Mouse (Mus musculus) hindbrain, embryonic 14.5 days (tissue): ENCODE measurements around the gene Rap1gds1. TPM values are rescaled to one million over a fixed set of nuclear protein-coding genes. Genes with fewer than 3 reads are reported as not detected.

Experiments used
- ATAC-seq: fragments of 200-750 bp; cut with Nextera tagmentation; 2 replicates; pipeline ENCODE4 v1.8.0; 2017; ENCODE audit warnings: moderate number of reproducible peaks, mild to moderate bottlenecking, moderate TSS enrichment, moderate library complexity; ENCODE audit not compliant: low FRiP score
- DNase-seq: peaks from one replicate; pipeline ENCODE4 v3.0.0-alpha.2; 2015; ENCODE audit warnings: low spot score
- H3K27ac ChIP-seq: fragments of 300-500 bp; sonication (generic); 2 replicates; pipeline ENCODE4 v1.5.1; 2014; ENCODE audit warnings: mild to moderate bottlenecking, moderate library complexity
- H3K27me3 ChIP-seq: fragments of 300-500 bp; sonication (generic); 2 replicates; pipeline ENCODE4 v1.6.1; 2014; ENCODE audit warnings: mild to moderate bottlenecking, low read length, mixed read lengths; ENCODE audit not compliant: control insufficient read depth, insufficient read depth
- H3K36me3 ChIP-seq: fragments of 300-500 bp; sonication (generic); replicated peaks from 2 replicates; pipeline ENCODE4 v1.6.1; 2014; ENCODE audit not compliant: control insufficient read depth, insufficient read depth
- H3K4me1 ChIP-seq: fragments of 300-500 bp; sonication (generic); replicated peaks from 2 replicates; pipeline ENCODE4 v1.6.1; 2014; ENCODE audit warnings: antibody characterized with exemption, low read length, mixed read lengths; ENCODE audit not compliant: control insufficient read depth, insufficient read depth
- H3K4me2 ChIP-seq: fragments of 300-500 bp; sonication (generic); replicated peaks from 2 replicates; pipeline ENCODE4 v1.6.1; 2014; ENCODE audit warnings: mild to moderate bottlenecking, moderate library complexity
- H3K4me3 ChIP-seq: fragments of 300-500 bp; sonication (generic); replicated peaks from 2 replicates; pipeline ENCODE4 v1.5.1; 2014; ENCODE audit warnings: mild to moderate bottlenecking, low read length
- H3K9ac ChIP-seq: fragments of 300-500 bp; sonication (generic); 2 replicates; pipeline ENCODE4 v1.6.1; 2014
- H3K9me3 ChIP-seq: fragments of 300-500 bp; sonication (generic); 2 replicates; pipeline ENCODE4 v1.6.1; 2016; ENCODE audit warnings: low read length; ENCODE audit not compliant: control insufficient read depth
- WGBS: fragments of 180-500 bp; shearing (Covaris S2); extraction: QIAGEN DNeasy Blood & Tissue Kit; methylation state at CpG from one replicate; pipeline ENCODE4 v1.1.7; 2014; 5-methylcytosine and 5-hydroxymethylcytosine counted together
- polyA plus RNA-seq: library from polyadenylated mRNA; unstranded; fragments of >200 nt; fragmentation: Nextera tagmentation; extraction: Ambion mirVana; gene quantifications from 2 replicates; pipeline ENCODE4 v1.2.1, GENCODE M21; 2014

The Rap1gds1 gene
- polyA plus RNA-seq, 1 experiment from 2014 or later, result 93.7 TPM

DNA sequence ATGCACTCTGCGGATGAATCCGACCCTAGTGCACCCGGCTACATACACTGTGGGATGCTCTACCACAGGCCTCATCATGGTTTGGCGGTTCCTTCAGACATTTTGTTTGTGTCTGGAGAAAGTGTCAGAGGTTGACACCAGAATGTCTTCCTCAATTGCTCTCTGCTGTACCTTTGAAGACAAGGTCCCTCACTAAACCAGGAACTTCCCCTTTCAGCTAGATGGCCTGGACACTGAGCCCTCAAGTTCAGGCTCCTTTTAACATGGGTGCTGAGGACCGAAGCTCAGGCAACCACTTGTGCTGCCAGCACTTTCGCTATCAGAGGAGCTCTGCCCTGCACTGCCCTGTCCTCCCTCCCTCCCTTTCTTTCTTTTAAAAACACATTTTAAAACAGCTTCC lies 92.8 kb downstream of the Rap1gds1 start:
- H3K9ac ChIP-seq, result no peak overlapping the region
- H3K4me2 ChIP-seq, result no peak overlapping the region
- H3K4me3 ChIP-seq, result no peak overlapping the region
- H3K4me1 ChIP-seq, result no peaks in the 10 kb centered on the region
- H3K27me3 ChIP-seq, result no peaks in the 10 kb centered on the region
- DNase-seq, result no peak
- no peak overlapping the region for H3K27ac ChIP-seq
- H3K9me3 ChIP-seq, result peaks cover 4% of the 10 kb centered on the region
- ATAC-seq, result no peak
- H3K36me3 ChIP-seq, result peaks cover 3% of the 10 kb centered on the region; the same call in 1 of the 2 replicates
- WGBS, result 97% methylated on average over 6 of the region's 6 CpGs

DNA sequence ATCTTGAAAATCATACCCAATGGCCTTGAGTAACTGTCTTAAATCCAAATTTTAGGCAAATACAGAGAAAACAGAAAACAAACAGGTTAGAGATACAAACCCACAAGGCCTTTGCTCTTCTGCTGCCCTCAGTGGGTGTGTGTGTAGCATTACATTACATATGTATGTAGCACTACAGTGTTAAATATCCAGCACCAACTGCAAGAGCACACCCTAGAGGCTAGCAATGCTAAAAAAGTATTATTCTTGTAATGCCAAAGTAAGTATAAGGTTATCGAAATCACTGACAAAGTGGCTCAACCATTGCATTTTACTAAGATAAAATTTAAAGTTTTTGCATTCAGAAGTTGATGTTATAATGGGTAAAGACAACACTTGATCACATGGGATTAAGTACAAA lies 97.6 kb downstream of the Rap1gds1 start:
- Histone ChIP-seq H3K4me2 (no peak overlapping the region), H3K9ac (no peak overlapping the region), H3K4me3 (no peak overlapping the region), H3K36me3 (peaks cover 3% of the 10 kb centered on the region), H3K27me3 (no peaks in the 10 kb centered on the region), H3K4me1 (no peaks in the 10 kb centered on the region), H3K9me3 (no peaks in the 10 kb centered on the region), H3K27ac (no peak overlapping the region)
- ATAC-seq, result no peak
- DNase-seq, result no peak
- 94% methylated on average over 1 of the region's 1 CpGs for WGBS

DNA sequence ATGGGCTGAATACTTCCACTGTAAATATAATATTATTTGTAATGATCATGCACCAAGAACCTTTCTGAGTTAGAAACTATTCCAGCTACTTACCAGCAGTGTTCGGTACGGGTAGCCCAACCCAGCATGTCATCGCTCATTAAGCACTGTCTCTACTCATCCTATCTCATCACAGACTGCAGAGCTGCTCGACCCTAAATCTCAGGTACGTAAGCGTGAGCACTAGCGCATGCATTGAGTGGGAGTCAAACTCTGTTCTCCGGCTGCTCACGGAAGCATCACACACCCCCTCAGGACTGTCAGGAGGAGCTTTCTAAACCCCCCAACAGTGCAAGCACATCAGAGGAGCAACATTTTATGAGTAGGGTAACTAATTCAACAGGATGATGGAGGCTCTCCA lies 107.4 kb downstream of the Rap1gds1 start:
- H3K9ac ChIP-seq, result no peak overlapping the region
- WGBS, result 88% methylated on average over 9 of the region's 9 CpGs
- ATAC-seq (no peak), DNase-seq (no peak)
- no peak overlapping the region for H3K27ac ChIP-seq
- H3K27me3 ChIP-seq, result no peaks in the 10 kb centered on the region
- H3K4me1 ChIP-seq, result no peaks in the 10 kb centered on the region
- H3K4me3 ChIP-seq, result no peak overlapping the region
- H3K9me3 ChIP-seq, result no peaks in the 10 kb centered on the region
- no peak overlapping the region for H3K4me2 ChIP-seq
- peaks cover 8% of the 10 kb centered on the region for H3K36me3 ChIP-seq

DNA sequence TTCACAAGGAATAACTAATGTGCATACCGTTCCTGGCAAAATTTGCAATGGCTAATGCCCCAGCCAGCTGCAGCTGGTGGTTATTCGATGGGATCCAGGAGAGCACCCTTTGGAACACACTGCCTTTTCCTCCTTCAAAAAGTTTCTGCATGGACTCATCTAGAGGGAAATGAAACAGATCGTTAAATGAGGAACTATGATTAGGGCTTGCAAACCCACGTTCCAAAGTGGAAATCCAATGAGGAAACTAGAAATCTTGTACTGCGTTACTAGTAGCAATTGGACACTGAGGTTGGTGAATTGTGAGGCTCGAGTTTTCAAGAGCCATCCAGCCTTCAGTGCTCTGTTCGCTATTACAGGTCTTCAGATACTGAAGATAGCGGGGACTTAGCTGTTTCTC lies 116.5 kb downstream of the Rap1gds1 start:
- Histone ChIP-seq H3K4me3 (no peak overlapping the region), H3K4me1 (no peaks in the 10 kb centered on the region), H3K36me3 (peaks cover 50% of the 10 kb centered on the region), H3K27me3 (no peaks in the 10 kb centered on the region), H3K9me3 (no peaks in the 10 kb centered on the region), H3K9ac (no peak overlapping the region), H3K4me2 (no peak overlapping the region), H3K27ac (no peak overlapping the region)
- no peak for DNase-seq
- 94% methylated on average over 8 of the region's 8 CpGs for WGBS
- ATAC-seq, result no peak

DNA sequence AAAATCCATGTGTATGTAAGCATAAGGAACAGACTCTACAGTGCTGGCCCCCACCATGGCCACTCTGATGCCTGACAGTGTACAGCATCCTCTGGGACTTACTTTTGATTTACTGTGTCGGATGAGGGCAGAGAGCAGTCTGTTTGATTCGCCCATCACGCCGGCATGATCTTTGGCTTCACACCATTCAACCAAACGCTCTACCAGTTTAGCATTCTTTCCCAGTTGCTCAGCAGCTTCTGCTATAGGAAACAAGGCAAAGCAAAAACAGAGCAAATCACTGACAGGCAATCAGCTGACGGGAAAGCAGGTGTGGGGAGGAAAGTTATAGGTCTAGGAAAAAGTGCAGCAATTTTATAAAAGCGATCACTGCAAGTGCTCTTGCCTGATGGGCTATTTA lies 119.8 kb downstream of the Rap1gds1 start:
- H3K4me3 ChIP-seq, result no peak overlapping the region
- no peaks in the 10 kb centered on the region for H3K27me3 ChIP-seq
- 84% methylated on average over 7 of the region's 7 CpGs for WGBS
- ATAC-seq (no peak), DNase-seq (no peak)
- H3K4me1 ChIP-seq, result no peaks in the 10 kb centered on the region
- no peak overlapping the region for H3K27ac ChIP-seq
- H3K9ac ChIP-seq, result no peak overlapping the region
- no peaks in the 10 kb centered on the region for H3K9me3 ChIP-seq
- H3K4me2 ChIP-seq, result no peak overlapping the region
- peaks cover 45% of the 10 kb centered on the region for H3K36me3 ChIP-seq

DNA sequence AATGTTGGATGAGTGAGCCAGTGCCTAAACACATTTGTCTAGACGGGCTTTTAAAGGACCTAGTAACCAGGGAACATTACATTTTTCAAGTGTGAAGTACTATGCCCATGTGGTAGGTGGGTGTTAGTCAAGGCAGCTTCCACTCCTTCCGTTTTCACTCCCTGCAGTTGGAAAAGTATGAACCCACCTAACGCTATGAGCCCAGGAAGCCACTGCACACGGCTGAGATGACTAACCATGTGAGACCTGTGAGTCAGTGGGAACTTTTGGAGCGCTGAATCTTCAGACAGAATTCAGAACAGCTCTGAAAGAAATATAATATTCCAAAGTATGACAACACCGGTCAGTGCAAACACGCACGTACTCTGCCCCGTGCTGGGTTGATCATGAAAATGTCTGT lies 125.9 kb downstream of the Rap1gds1 start:
- peaks cover 28% of the 10 kb centered on the region for H3K36me3 ChIP-seq
- no peak for ATAC-seq
- no peak overlapping the region for H3K4me3 ChIP-seq
- H3K27me3 ChIP-seq, result no peaks in the 10 kb centered on the region
- WGBS, result 96% methylated on average over 9 of the region's 9 CpGs
- H3K9me3 ChIP-seq, result no peaks in the 10 kb centered on the region
- no peak for DNase-seq
- H3K4me2 ChIP-seq, result no peak overlapping the region
- H3K9ac ChIP-seq, result no peak overlapping the region
- H3K4me1 ChIP-seq, result no peaks in the 10 kb centered on the region
- no peak overlapping the region for H3K27ac ChIP-seq

DNA sequence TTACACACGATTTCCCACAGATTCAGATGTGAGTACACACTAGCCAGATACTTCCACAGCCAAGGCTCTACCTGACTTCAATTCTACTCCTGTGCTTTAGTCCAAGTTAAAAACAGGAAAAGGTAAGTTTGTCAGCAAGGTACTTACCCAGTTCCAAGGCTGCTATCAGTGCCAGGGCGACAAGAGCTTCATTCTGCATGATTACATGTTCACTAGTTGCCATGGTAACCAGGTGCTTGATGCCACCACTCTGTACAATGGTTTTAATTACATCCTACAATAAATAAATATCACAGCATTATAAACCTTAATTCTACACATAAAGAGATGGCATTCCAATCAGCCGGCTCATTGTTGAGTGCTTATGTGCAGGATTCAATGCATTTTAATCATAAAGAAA lies 129.5 kb downstream of the Rap1gds1 start:
- Histone ChIP-seq H3K9ac (no peak overlapping the region), H3K4me3 (no peak overlapping the region), H3K9me3 (no peaks in the 10 kb centered on the region), H3K27ac (no peak overlapping the region), H3K4me1 (0 out of 2 replicates have a peak, but pooled peaks cover 5% of the 10 kb centered on the region), H3K36me3 (peaks cover 22% of the 10 kb centered on the region), H3K4me2 (no peak overlapping the region), H3K27me3 (no peaks in the 10 kb centered on the region)
- WGBS, result 91% methylated on average over 3 of the region's 3 CpGs
- ATAC-seq (no peak), DNase-seq (no peak)

DNA sequence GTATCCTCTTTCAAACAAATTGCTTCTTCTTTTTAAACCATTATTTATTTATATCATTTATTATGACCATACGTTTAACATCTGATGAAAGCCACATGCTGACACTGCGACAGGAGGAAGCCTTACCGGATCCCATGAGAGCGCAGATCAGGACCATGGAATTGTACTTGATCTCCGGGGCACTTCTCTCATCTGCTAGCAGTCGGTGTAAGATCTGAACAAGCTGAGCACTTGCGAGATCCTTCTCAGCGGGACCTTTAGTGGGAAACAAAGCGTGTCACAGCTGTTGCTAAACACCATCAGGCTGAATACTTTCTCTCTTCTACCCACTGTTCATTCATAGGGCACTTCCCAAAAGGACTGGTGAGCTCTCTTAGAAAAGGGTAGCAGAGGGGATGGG lies 133.4 kb downstream of the Rap1gds1 start:
- Histone ChIP-seq H3K36me3 (peaks cover 45% of the 10 kb centered on the region), H3K27me3 (no peaks in the 10 kb centered on the region), H3K4me2 (no peak overlapping the region), H3K27ac (no peak overlapping the region), H3K4me1 (0 out of 2 replicates have a peak, but pooled peaks cover 5% of the 10 kb centered on the region), H3K9me3 (no peaks in the 10 kb centered on the region), H3K9ac (no peak overlapping the region), H3K4me3 (no peak overlapping the region)
- no peak for DNase-seq
- WGBS, result 26% methylated on average over 9 of the region's 9 CpGs
- ATAC-seq, result peak; percentile 31; the same call in 1 of the 2 replicates

DNA sequence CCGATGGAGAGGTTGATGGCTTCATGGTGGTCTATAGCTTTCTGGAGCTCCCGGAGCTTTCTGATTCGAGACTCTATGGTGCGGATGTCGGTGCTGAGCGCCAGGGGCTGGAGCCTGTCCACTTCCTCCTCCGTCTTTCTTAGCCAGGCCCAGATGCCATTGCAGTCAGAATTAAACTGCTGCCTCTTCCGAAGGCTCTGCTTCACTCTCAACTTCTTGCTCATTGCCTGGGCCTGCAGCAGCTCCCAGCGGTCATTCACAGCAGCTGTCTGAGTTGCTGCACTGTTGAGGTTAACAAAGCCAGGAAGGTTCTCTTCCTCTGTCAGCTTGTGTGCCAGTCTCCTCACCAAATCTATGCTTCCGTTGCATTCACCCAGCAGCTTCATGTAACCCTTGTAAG lies 137.8 kb downstream of the Rap1gds1 start:
- H3K4me1 ChIP-seq, result 0 out of 2 replicates have a peak, but pooled peaks cover 5% of the 10 kb centered on the region
- DNase-seq (no peak), ATAC-seq (no peak)
- no peaks in the 10 kb centered on the region for H3K27me3 ChIP-seq
- no peak overlapping the region for H3K9ac ChIP-seq
- no peak overlapping the region for H3K27ac ChIP-seq
- no peak overlapping the region for H3K4me2 ChIP-seq
- H3K36me3 ChIP-seq, result peaks cover 38% of the 10 kb centered on the region
- no peaks in the 10 kb centered on the region for H3K9me3 ChIP-seq
- H3K4me3 ChIP-seq, result no peak overlapping the region
- WGBS, result 95% methylated on average over 10 of the region's 10 CpGs

DNA sequence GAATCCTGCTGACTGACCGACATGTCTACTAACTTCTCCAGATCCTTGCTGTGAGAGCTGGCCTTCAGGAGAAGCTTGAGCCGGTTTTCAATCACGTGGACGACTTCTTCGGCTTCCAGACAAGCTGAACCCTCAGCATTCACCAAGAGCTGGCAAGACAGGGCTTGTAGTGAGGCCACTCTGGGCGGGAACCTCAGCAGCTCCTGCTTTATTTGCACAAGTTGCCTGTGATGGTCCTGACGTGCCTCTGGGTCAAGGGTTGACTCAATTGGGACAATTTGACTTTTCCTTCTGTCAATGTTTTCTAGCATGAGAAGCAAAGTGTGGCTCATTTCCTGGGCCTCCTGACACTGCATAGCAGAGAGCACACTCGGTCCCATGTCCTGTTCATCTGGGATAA lies 138.2 kb downstream of the Rap1gds1 start:
- no peak for ATAC-seq
- Histone ChIP-seq H3K4me3 (no peak overlapping the region), H3K4me2 (no peak overlapping the region), H3K4me1 (0 out of 2 replicates have a peak, but pooled peaks cover 5% of the 10 kb centered on the region), H3K9ac (no peak overlapping the region), H3K9me3 (no peaks in the 10 kb centered on the region), H3K27ac (no peak overlapping the region), H3K36me3 (peaks cover 38% of the 10 kb centered on the region), H3K27me3 (no peaks in the 10 kb centered on the region)
- DNase-seq, result no peak
- WGBS, result 92% methylated on average over 8 of the region's 8 CpGs
